Mouse (Mus musculus): ENCODE results near the gene Ppp1r32.

DNA sequence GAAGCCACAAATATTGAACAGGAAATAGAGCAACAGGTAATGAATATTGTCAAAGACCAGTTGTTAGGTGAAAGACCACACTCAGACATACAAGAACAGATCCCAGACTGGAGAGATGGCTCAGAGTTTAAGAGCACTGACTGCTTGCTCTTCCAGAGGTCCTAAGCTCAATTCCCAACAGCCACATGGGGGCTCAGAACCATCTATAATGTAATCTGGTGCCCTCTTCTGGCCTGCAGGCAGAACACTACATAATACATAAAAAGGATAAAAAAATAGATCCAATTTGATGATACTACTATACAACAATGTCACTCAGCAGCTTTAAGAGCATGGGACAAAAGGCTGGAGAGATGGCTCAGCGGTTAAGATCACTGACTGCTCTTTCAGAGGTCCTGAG lies 37.6 kb upstream of the Ppp1r32 start:
- no peak for TF ChIP-seq CTCF (IDR thresholded peaks at IDR 0.05; ENCODE audit: insufficient read depth, low read length)
- TF ChIP-seq POLR2A (IDR thresholded peaks at IDR 0.05; ENCODE audit: borderline replicate concordance, extremely low read depth, low read depth, low read length), result no peak
